Mouse (Mus musculus): ENCODE results near the gene Zdhhc7. TPM values are rescaled to one million over a fixed set of nuclear protein-coding genes. Genes with fewer than 3 reads are reported as not detected.

Zdhhc7 gene
- polyA plus RNA-seq, 1 experiment, result 25.6 TPM

DNA sequence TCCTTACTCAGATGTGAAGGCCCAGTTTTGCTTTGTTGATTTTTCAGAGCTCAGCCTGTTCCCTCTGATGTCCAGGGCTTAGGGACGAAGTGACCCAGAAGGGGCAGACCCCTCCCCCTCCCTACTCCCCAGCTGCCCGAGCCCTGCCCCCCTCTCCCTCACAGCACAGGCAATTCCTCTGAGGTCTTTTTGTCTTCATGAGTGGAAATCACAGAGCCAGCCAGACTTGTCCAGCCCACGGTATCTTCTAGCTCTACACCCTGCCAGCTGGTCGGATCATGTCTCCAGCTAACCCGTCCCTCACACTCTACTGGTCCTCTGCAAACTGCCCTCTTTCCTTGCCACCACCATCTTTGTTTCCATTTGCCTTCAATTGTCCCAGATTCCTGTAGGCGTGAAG lies 66.8 kb downstream of the Zdhhc7 start:
- no peak overlapping the region for H3K27ac ChIP-seq (ENCODE audit: insufficient read depth, low read length)
- H3K4me1 ChIP-seq (ENCODE audit: control insufficient read depth, insufficient read depth, low read length), result peaks cover 2% of the 10 kb centered on the region; the same call in 1 of the 2 replicates
- no peak overlapping the region for H3K4me3 ChIP-seq (ENCODE audit: insufficient read depth, low read length)
- TF ChIP-seq CTCF (IDR thresholded peaks at IDR 0.05; ENCODE audit: borderline replicate concordance, insufficient read depth, low read length) (no peak), POLR2A (IDR thresholded peaks at IDR 0.05; ENCODE audit: low read depth, low read length) (no peak)

DNA sequence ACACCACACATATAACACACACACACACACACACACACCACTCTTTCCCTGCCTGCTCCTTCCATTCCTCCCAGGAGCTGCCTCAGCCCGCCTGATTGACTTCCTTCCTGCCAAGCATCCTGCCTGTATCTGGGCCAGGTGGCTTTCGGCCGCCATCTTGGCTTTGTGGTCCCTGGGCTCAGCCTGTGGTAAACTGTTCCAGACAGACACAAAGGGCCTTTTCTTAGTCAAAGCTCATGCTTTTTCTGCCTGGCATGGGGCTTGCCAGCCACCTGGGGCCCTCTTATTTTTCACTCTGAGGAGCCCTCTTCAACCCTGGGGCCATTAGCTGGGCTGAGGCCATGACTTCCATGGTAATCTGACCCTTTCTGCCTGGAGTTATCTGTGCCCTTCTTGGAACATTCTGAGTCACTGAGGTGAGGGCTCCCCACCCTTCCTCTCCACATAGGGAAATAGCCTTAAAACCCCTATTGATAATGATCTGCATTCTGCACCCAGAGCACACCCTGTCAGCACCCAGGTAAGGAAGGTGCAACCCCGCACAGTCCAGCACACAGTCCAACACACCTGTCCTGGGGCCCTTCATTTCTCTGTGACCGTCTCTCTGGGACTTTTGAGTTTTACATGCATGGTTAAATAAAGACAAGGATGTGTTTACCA lies 68.6 kb downstream of the Zdhhc7 start:
- TF ChIP-seq CTCF (IDR thresholded peaks at IDR 0.05; ENCODE audit: borderline replicate concordance, insufficient read depth, low read length) (no peak), POLR2A (IDR thresholded peaks at IDR 0.05; ENCODE audit: low read depth, low read length) (no peak)
- H3K27ac ChIP-seq (ENCODE audit: insufficient read depth, low read length), result no peak overlapping the region
- H3K4me1 ChIP-seq (ENCODE audit: control insufficient read depth, insufficient read depth, low read length), result 0 out of 2 replicates have a peak, but pooled peaks cover 2% of the 10 kb centered on the region
- H3K4me3 ChIP-seq (ENCODE audit: insufficient read depth, low read length), result no peak overlapping the region

Other genes starting within 250 kb of the Zdhhc7 start
- 1.6 and 2.1 TPM in 2 replicates for gene Klhl36, start 239.2 kb downstream of the Zdhhc7 start, polyA plus RNA-seq (2011; ENCODE audit: insufficient read length, low read depth, missing spikeins)
- gene Usp10, start 191.1 kb downstream of the Zdhhc7 start, polyA plus RNA-seq (2011; ENCODE audit: insufficient read length, low read depth, missing spikeins), result 73.6 and 83.9 TPM in 2 replicates
- gene Gm20388, start 190.6 kb downstream of the Zdhhc7 start, polyA plus RNA-seq (2011; ENCODE audit: insufficient read length, low read depth, missing spikeins), result 82.0 and 82.8 TPM in 2 replicates
- 40.9 and 41.4 TPM in 2 replicates for gene Crispld2, start 109.0 kb downstream of the Zdhhc7 start, polyA plus RNA-seq (2011; ENCODE audit: insufficient read length, low read depth, missing spikeins)
- gene 6430548M08Rik, start 12.7 kb upstream of the Zdhhc7 start, polyA plus RNA-seq (2011; ENCODE audit: insufficient read length, low read depth, missing spikeins), result 2.9 and 6.5 TPM in 2 replicates
- gene Fam92b, start 76.0 kb upstream of the Zdhhc7 start, polyA plus RNA-seq (2011; ENCODE audit: insufficient read length, low read depth, missing spikeins), result not detected in 2 replicates
- 13.4 and 15.8 TPM in 2 replicates for gene Gse1, start 127.0 kb upstream of the Zdhhc7 start, polyA plus RNA-seq (2011; ENCODE audit: insufficient read length, low read depth, missing spikeins)